Mouse (Mus musculus): ENCODE measurements at regions not wholly inside any gene's neighbourhood (a gene's known extent, or its start where the extent isn't known, plus 50 kb on each side); places are given as distances from the start of the nearest gene placed in this dataset.
A peak's percentile ranks its signal among the peaks of the same experiment; 100 is the strongest.

- no peaks in the 10 kb centered on the region for H3K9me3 ChIP-seq (ENCODE audit: low read length)
- ATAC-seq (no peak), DNase-seq (ENCODE audit: low spot score) (no peak)
- no peak overlapping the region for H3K9ac ChIP-seq (replicated peaks; ENCODE audit: low read depth)
- no peak overlapping the region for H3K4me3 ChIP-seq (ENCODE audit: low read depth, low read length)
- H3K4me1 ChIP-seq (ENCODE audit: insufficient read depth, low read depth, low read length) = no peaks in the 10 kb centered on the region
- H3K27me3 ChIP-seq (replicated peaks; ENCODE audit: insufficient read depth, low read length) = no peaks in the 10 kb centered on the region
- no peaks in the 10 kb centered on the region for H3K36me3 ChIP-seq (ENCODE audit: insufficient read depth, low read length)
- 87% methylated on average over 11 of the region's 11 CpGs for WGBS
- no peak overlapping the region for H3K27ac ChIP-seq (ENCODE audit: low read length)
- no peak for TF ChIP-seq CTCF (IDR thresholded peaks at IDR 0.05)
- TF ChIP-seq EP300 (IDR thresholded peaks at IDR 0.05) = no peak
- no peak overlapping the region for H3K4me2 ChIP-seq (replicated peaks; ENCODE audit: low read depth, low read length)
Measured at GRCm38 (mm10) chr6:94924338-94925039, 192.6 kb upstream of the Kbtbd8 start.

DNA sequence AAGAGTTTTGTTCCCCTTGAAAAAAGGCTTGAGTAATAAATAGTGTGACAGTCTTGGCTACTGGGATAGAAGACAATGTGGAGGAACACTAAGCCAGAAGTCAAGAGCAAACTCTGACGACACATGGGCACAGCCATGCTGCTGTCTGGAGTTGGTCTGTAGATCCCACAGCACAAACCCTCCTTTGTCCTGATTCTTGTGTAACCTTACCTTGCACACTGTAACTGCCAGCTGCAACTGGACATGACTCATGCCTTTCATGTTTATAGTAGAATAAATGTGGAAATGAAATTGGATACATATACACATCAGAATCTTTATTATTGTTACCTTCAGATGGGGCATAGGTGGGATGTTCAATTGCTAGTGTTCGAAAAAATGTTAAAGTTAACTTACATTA, 195.3 kb upstream of the Kbtbd8 start:
- H3K27me3 ChIP-seq (replicated peaks; ENCODE audit: insufficient read depth, low read length) = no peaks in the 10 kb centered on the region
- no peak for ATAC-seq
- H3K4me2 ChIP-seq (replicated peaks; ENCODE audit: low read depth, low read length) = no peak overlapping the region
- no peak overlapping the region for H3K4me3 ChIP-seq (ENCODE audit: low read depth, low read length)
- no peak overlapping the region for H3K27ac ChIP-seq (ENCODE audit: low read length)
- DNase-seq (ENCODE audit: low spot score) = no peak
- no peaks in the 10 kb centered on the region for H3K36me3 ChIP-seq (ENCODE audit: insufficient read depth, low read length)
- H3K9me3 ChIP-seq (ENCODE audit: low read length) = no peaks in the 10 kb centered on the region
- WGBS = 69% methylated on average over 2 of the region's 2 CpGs
- no peak overlapping the region for H3K9ac ChIP-seq (replicated peaks; ENCODE audit: low read depth)
- TF ChIP-seq EP300 (IDR thresholded peaks at IDR 0.05) = no peak
- TF ChIP-seq CTCF (IDR thresholded peaks at IDR 0.05) = no peak
- no peaks in the 10 kb centered on the region for H3K4me1 ChIP-seq (ENCODE audit: insufficient read depth, low read depth, low read length)

GRCm38 (mm10) chr6:94920770-94921169, 196.3 kb upstream of the Kbtbd8 start:
- DNase-seq (ENCODE audit: low spot score) = no peak
- Histone ChIP-seq H3K27me3 (replicated peaks; ENCODE audit: insufficient read depth, low read length) (no peaks in the 10 kb centered on the region), H3K9ac (replicated peaks; ENCODE audit: low read depth) (no peak overlapping the region), H3K4me3 (ENCODE audit: low read depth, low read length) (no peak overlapping the region), H3K4me1 (ENCODE audit: insufficient read depth, low read depth, low read length) (0 out of 2 replicates have a peak, but pooled peaks cover 3% of the 10 kb centered on the region), H3K9me3 (ENCODE audit: low read length) (no peaks in the 10 kb centered on the region), H3K27ac (ENCODE audit: low read length) (no peak overlapping the region), H3K4me2 (replicated peaks; ENCODE audit: low read depth, low read length) (no peak overlapping the region), H3K36me3 (ENCODE audit: insufficient read depth, low read length) (no peaks in the 10 kb centered on the region)
- ATAC-seq = no peak
- WGBS = 94% methylated on average over 2 of the region's 2 CpGs
- TF ChIP-seq EP300 (IDR thresholded peaks at IDR 0.05) = no peak

GRCm38 (mm10) chr6:94919194-94919743, 197.8 kb upstream of the Kbtbd8 start:
- Histone ChIP-seq H3K4me1 (ENCODE audit: insufficient read depth, low read depth, low read length) (0 out of 2 replicates have a peak, but pooled peaks cover 3% of the 10 kb centered on the region), H3K4me2 (replicated peaks; ENCODE audit: low read depth, low read length) (no peak overlapping the region), H3K36me3 (ENCODE audit: insufficient read depth, low read length) (no peaks in the 10 kb centered on the region), H3K4me3 (ENCODE audit: low read depth, low read length) (no peak overlapping the region), H3K9me3 (ENCODE audit: low read length) (no peaks in the 10 kb centered on the region), H3K27me3 (replicated peaks; ENCODE audit: insufficient read depth, low read length) (no peaks in the 10 kb centered on the region), H3K27ac (ENCODE audit: low read length) (no peak overlapping the region), H3K9ac (replicated peaks; ENCODE audit: low read depth) (no peak overlapping the region)
- TF ChIP-seq CTCF (IDR thresholded peaks at IDR 0.05) (no peak), EP300 (IDR thresholded peaks at IDR 0.05) (no peak)
- DNase-seq (ENCODE audit: low spot score) (no peak), ATAC-seq (no peak)
- 64% methylated on average over 5 of the region's 5 CpGs for WGBS

- H3K4me2 ChIP-seq (replicated peaks; ENCODE audit: low read depth, low read length) = no peak overlapping the region
- no peaks in the 10 kb centered on the region for H3K36me3 ChIP-seq (ENCODE audit: insufficient read depth, low read length)
- peak; percentile 32; the same call in 1 of the 2 replicates for TF ChIP-seq EP300 (IDR thresholded peaks at IDR 0.05)
- TF ChIP-seq CTCF (IDR thresholded peaks at IDR 0.05) = no peak
- 31% methylated on average over 8 of the region's 8 CpGs for WGBS
- H3K27me3 ChIP-seq (replicated peaks; ENCODE audit: insufficient read depth, low read length) = no peaks in the 10 kb centered on the region
- peak; percentile 34 for DNase-seq (ENCODE audit: low spot score)
- peak; percentile 28; the same call in 1 of the 2 replicates for ATAC-seq
- 0 out of 2 replicates have a peak, but pooled peaks cover 3% of the 10 kb centered on the region for H3K4me1 ChIP-seq (ENCODE audit: insufficient read depth, low read depth, low read length)
- no peak overlapping the region for H3K27ac ChIP-seq (ENCODE audit: low read length)
- no peaks in the 10 kb centered on the region for H3K9me3 ChIP-seq (ENCODE audit: low read length)
- no peak overlapping the region for H3K9ac ChIP-seq (replicated peaks; ENCODE audit: low read depth)
- no peak overlapping the region for H3K4me3 ChIP-seq (ENCODE audit: low read depth, low read length)
Measured at GRCm38 (mm10) chr6:94915842-94916620, 201.0 kb upstream of the Kbtbd8 start.

DNA sequence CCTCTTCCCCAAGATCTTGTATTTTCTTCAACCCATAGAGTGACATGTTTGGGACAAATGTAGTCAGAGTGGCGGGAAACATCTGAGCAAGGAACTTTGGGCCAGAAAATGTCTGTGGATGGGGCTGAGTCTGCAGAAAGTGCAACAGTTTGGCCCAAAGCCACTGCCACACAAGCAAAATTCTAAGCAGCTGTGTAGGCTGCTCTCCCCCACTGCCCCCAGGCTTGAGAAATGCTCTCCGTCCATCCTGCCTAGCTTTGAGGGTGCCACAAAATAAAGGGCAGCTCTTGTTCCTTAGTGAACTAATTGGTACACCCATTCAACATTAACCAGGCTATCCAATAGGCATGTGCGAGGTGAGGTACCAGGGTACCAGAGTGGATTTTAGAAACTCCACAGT, 205.2 kb upstream of the Kbtbd8 start:
- no peak for ATAC-seq
- TF ChIP-seq EP300 (IDR thresholded peaks at IDR 0.05) = no peak
- TF ChIP-seq CTCF (IDR thresholded peaks at IDR 0.05) = no peak
- no peak overlapping the region for H3K4me2 ChIP-seq (replicated peaks; ENCODE audit: low read depth, low read length)
- no peaks in the 10 kb centered on the region for H3K9me3 ChIP-seq (ENCODE audit: low read length)
- H3K27me3 ChIP-seq (replicated peaks; ENCODE audit: insufficient read depth, low read length) = no peaks in the 10 kb centered on the region
- no peak overlapping the region for H3K9ac ChIP-seq (replicated peaks; ENCODE audit: low read depth)
- 0 out of 2 replicates have a peak, but pooled peaks cover 3% of the 10 kb centered on the region for H3K4me1 ChIP-seq (ENCODE audit: insufficient read depth, low read depth, low read length)
- DNase-seq (ENCODE audit: low spot score) = no peak
- no peaks in the 10 kb centered on the region for H3K36me3 ChIP-seq (ENCODE audit: insufficient read depth, low read length)
- no peak overlapping the region for H3K4me3 ChIP-seq (ENCODE audit: low read depth, low read length)
- H3K27ac ChIP-seq (ENCODE audit: low read length) = no peak overlapping the region
- WGBS = 71% methylated on average over 3 of the region's 3 CpGs
